Mouse (Mus musculus) spleen, embryonic (tissue): ENCODE results near the gene Rsph4a.
"Not testable (repeated sequence)": the region's sequence is repeated elsewhere in the genome, so short reads cannot be mapped to it uniquely, and the experiment has no call there.

Source experiments
- CTCF ChIA-PET: fragments of 350-600 bp; sonication (Branson Sonifier 250); formaldehyde crosslinking; loops from one replicate; lab custom pipeline; 2022; lab: Charles Lee

The Rsph4a gene

GRCm38 (mm10) chr10:33904530-33905481 is at the start of gene Rsph4a:
Gene Rsph4a (plus strand): TSS chr10:33905111.
- CTCF ChIA-PET, result no interaction called here

GRCm38 (mm10) chr10:33857421-33857820 is 47.5 kb upstream of the Rsph4a start, which contains the start of gene Sult3a1:
Gene Sult3a1 (plus strand): TSS chr10:33857721.
- CTCF ChIA-PET, result no interaction called here

DNA sequence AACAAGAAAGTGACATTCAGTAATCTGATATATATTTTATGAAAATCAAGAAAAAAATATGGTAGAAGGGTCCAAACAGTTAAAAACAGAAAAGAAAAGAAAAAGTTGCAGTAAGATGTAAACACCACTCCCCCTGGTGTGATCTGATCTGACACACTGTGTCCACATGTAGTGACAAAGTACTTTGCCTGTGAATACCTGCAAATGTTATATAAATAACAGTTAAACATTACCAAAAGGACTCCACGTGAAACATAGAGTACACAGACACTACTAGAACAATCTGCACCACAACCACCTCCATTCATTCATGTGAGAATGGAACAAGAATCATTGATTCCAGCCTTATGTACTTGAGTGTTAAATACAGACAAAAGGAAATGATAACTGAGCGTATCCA is 38.9 kb upstream of the Rsph4a start:
- CTCF ChIA-PET, result no interaction called here

DNA sequence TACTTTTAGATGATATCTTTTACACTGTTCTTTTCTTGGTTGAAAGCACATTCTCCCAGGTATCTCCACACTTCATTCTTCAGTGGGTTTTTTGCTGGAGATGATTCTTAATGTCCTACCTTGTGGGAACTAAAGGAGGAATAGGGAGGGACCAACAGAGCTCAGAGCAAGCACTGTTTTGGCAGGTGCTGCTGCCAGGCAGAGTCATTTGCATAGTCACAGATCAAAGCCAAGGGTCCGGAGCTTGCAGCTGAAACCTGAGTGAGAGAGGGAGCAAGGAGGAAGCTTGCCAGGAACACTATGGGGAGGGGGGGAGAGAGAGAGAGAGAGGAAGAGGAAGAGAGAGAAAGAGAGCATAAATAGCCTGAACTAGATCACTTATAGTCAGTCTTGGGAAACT is 34.5 kb upstream of the Rsph4a start:
- CTCF ChIA-PET, result no interaction called here

GRCm38 (mm10) chr10:33872672-33873398 is 32.1 kb upstream of the Rsph4a start:
- CTCF ChIA-PET, result interaction anchor here (0.9 kb wide), 1 partner anchor 10 kb away, joined by 3 read pairs; no protein-coding TSS in a partner anchor

GRCm38 (mm10) chr10:33882411-33882810 is 22.5 kb upstream of the Rsph4a start:
- CTCF ChIA-PET, result interaction anchor here (0.6 kb wide), 1 partner anchor 9 kb away, joined by 3 read pairs; no protein-coding TSS in a partner anchor

DNA sequence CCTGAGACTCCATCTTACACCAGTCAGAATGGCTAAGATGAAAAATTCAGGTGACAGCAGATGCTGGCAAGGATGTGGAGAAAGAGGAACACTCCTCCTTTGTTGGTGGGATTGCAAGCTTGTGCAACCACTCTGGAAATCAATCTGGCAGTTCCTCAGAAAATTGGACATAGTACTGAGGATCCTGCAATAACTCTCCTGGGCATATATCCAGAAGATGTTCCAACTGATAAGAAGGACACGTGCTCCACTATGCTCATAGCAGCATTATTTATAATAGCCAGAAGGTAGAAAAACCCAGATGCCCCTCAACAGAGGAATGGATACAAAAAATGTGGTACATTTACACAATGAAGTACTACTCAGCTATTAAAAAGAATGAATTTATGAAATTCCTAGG is 3.4 kb upstream of the Rsph4a start:
- CTCF ChIA-PET, result not testable (repeated sequence)

DNA sequence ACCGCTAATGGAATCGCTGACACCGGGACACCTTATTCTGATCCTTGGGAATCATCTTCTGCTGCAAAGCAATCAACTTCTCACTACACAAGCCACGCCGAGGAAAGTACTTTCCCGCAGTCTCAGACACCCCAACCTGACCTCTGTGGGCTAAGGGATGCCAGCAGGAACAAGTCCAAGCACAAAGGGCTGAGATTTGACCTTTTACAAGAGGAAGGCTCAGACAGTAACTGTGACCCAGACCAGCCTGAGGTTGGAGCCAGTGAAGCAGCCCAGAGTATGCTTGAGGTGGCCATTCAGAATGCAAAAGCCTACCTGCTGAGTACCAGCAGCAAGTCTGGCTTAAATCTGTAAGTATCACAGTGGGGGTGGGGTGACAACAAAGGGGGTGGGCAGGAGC is 578 bp downstream of the Rsph4a start:
- CTCF ChIA-PET, result no interaction called here

- CTCF ChIA-PET, result no interaction called here
Measured at GRCm38 (mm10) chr10:33940702-33941101, 35.8 kb downstream of the Rsph4a start.

DNA sequence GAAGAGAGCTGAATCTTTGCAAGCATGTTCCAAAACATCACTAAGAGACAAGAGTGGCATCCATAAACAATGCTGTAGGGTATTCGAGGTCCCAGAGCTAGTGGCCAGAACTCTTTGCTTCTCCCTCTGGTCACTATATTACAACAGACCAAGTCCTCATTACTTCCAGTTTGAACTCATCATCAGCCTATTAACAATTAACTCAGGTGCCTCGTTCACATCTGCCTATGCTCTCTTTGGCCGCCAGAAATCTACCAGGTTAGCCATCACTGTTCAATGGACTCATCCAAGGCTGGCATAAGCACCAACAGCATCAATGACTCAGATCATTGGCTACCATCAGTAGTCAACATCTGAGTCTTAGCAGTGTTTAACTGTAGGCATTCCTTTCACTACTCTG is 40.5 kb downstream of the Rsph4a start:
- CTCF ChIA-PET, result no interaction called here

DNA sequence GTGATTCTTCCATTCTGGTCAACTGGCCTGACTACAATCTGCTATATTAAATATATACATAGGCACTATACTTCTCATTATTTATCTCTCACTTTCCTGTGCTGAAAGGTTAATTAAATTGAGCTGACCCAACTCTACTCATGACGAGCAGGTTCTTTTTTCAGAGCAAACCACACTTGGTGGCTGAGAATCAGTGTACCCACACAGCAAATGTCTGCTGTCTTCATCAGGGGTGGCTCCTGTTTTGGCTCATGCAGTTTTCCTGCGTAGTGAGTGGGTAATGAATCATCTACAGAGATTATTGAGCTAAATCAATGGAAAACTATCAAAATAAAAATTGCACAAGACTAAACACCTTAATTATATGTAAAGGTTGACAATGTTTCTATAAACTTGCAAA is 41.4 kb downstream of the Rsph4a start:
- CTCF ChIA-PET, result no interaction called here

GRCm38 (mm10) chr10:33950803-33951583 is 46.1 kb downstream of the Rsph4a start, which contains the start of gene Zup1:
Gene Zup1 (minus strand): TSS chr10:33951269.
- CTCF ChIA-PET, result no interaction called here

GRCm38 (mm10) chr10:33952509-33952908 is 47.6 kb downstream of the Rsph4a start:
- CTCF ChIA-PET, result no interaction called here
